Mouse (Mus musculus): ENCODE results near the gene Fam151a.
A peak's percentile ranks its signal among the peaks of the same experiment; 100 is the strongest.
"Not testable (repeated sequence)": the region's sequence is repeated elsewhere in the genome, so short reads cannot be mapped to it uniquely, and the experiment has no call there.

The Fam151a gene

DNA sequence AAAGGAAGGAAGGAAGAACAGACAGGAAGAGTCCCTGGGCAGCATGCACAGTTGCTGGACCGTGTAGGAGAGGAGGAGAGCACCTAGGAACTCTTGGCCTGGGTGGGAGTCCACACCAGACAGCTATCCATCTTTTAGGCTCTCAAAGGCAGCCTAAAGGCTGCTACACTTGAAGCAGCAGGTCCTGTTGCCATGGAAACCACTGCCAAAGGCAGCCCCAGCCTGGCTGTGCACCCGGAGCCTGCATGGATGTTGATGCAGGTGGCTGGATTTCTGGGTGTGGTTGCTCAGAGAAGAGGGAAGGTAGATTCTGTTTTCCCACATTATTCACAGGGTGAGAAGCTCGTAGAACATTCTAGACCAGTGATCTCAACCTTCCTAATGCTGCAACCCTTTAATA lies 43.3 kb downstream of the Fam151a start:
- DNase-seq (ENCODE audit: low spot score in 2 of 2): no peak

DNA sequence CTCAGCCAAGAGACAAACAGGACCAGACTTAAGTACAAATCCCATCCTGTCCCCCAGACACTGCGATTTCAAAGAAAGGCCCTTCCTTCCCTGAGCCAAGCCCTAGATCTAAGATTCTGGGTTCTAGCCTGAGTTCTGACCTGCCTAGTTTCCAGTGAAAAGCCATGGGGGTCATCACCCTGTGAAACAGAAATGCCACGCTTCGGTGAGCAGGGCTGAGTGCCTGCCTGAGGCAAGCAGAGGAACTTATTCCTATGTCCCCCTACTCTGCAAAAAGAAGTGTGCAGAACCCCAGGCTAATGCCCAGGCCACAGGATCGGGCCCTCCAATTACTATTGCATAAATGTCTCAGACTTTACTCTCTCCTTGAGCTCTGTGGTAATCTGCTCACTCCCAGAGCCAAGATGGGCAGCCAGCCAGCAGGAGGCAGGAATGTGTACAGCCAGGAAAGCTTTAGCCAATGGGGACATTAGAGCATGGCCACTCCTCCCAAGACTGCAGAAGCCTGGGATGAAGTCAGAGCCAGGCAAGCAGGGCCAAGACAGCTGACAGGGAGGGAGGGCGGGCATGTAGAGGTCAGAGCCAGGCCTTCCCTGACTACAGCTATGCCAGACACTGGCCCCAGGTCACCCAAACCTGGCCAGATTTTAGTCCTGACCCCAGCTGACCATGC lies 44.6 kb downstream of the Fam151a start:
- DNase-seq (ENCODE audit: low spot score in 2 of 2): peak; percentile 95 to 96

DNA sequence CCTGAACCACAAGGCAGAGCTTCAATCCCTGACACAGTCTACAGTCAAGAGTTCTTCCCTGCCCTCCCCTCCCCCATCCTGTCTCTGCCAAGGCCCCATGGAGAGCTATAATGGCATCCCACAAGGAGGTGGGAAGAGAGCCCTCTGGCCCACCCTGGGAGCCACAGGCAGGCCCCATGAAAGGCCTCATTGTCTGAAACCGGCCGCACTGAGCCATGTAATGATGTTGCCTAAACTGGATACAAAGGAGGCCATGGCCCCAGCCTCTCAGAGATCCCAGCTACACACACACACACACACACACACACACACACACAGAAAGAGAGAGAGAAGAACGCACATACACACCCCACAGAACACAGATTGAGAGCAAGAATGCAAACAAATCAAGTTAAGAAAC lies 46.4 kb downstream of the Fam151a start:
- DNase-seq (ENCODE audit: low spot score in 2 of 2): no peak

DNA sequence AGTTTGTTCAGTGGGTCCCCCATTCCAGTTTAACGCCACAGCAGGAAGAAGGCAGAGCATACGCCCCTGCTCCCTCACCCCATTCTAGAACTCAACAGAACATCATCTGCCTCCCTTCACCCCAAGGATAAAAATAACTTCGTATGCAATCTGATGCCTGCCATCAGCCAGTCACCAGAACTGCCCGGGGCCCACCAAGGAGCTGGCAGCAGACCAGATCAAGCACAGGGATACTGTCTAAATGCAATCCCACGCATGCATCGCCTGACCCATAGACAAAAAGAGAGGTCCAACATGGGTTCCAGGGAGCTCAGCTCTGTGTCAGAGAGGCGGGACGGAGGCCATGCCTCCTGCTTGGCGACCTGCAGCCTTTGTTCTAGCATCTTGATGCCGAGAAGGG lies 49.4 kb downstream of the Fam151a start:
- no peak for DNase-seq (ENCODE audit: low spot score in 2 of 2)

DNA sequence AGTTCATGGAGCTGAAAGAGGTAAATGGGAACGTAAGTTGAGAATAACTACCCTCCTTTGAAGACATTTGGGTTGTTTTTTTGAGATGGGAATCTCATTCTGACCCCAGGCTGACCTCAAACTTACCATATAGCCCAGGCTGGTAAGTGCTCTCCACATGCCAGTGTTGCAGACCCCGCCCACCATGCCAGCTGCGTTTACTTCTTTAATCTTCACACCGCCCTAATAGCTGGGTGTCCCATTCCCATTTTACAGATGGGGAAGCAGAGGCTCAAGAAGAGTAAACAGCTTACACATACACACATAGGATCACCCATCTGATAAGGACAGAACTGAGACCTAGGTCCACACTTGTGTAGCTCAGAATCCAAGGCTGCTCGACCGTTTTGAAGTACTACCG lies 51.1 kb downstream of the Fam151a start:
- DNase-seq (ENCODE audit: low spot score in 2 of 2): no peak

DNA sequence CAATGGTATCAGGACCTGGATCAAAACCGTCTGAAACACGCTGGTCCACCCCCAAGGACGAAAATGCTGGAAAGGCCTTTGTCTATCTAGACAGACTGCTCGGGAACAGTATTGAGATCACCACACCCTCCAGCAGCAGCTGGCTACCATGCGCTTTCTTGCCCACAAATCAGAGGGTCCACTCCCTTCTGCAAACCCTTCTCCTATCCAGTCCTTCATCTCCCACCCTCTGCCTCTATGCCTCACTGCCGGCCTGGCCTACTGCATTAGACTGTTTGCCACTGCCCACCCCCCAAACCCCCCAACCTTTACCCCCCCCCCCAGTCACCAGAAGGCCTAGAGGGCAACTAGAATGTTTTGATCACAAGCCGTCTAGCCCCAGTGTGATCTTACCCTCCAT lies 51.7 kb downstream of the Fam151a start:
- DNase-seq (ENCODE audit: low spot score in 2 of 2): no peak

DNA sequence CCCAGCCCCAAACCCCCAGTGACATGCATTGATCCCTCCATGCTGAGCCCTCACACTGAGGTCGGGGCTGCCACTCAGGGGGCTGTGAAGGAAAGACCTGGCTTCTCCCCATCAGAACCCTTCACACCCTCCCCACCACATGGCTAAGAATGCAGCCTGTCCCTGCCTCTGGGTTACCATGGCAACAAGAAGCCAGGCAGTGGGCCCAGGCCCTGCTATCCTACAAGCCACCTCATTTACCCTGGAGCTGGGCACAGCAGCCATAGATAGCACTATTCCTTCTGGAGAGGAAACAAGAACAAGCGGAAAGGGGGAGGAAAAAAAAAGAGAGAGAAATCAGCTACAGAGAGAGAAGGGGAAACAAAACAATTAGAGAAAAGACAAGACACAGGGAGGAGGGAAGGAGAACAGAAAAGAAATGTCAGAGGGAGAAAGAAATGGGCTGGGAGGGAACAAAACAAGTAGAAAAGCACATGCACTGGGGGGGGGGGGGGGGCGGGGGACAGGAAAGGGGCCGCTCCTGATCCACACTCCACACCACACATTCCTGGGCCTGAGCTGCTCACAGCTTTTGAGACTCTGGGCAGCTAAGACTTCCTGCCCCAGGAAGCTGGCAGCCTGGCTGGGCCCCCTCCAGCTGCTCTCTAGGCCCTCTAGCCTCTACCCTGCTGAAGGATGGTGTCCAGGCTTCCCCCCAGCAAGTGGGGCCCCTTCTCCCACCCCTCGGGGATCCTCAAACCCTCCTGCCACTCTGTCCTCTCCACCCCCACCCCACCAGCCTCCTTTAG lies 52.3 kb downstream of the Fam151a start:
- peak; percentile 29 to 46 for DNase-seq (ENCODE audit: low spot score in 2 of 2)

DNA sequence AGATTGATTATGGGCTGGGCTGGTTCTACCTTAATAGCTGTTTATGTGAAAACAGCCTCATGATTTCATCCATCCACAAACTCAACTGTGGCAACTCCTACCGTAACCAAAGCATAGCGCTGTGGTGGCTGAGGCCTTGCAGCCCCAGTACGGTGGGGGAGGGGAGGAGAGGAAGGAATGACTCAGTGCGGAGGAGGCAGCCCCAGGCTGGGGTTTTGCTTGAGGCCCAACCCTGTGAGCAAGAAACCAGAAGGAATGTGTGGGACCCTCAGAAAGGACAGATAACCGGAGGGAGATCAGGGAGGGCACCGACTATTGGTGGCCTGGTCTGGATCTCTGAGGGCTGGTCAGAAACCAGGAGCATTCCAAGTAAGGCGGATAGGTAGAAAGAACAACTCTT lies 54.1 kb downstream of the Fam151a start:
- peak; percentile 33 to 36 for DNase-seq (ENCODE audit: low spot score in 2 of 2)

DNA sequence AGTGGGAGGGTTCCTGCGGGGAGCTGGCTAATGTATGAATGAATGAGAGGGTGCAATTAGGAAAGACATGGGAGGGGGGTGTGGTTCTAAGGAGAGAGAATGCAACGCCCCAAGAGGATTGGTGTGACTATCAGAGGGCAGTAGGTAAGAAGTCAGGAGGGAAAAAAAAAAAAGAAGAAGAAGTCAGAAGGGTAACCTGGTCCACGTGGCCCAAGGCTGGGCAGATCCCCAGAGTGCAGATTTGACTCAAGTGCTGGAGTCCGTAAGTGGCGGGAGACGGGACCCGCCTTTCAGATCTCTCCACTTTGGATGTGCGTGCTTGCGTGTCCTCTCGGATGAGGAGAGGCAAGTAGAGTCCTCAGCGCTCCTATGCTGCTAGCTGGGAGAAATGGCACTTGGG lies 54.9 kb downstream of the Fam151a start:
- no peak for DNase-seq (ENCODE audit: low spot score in 2 of 2)

DNA sequence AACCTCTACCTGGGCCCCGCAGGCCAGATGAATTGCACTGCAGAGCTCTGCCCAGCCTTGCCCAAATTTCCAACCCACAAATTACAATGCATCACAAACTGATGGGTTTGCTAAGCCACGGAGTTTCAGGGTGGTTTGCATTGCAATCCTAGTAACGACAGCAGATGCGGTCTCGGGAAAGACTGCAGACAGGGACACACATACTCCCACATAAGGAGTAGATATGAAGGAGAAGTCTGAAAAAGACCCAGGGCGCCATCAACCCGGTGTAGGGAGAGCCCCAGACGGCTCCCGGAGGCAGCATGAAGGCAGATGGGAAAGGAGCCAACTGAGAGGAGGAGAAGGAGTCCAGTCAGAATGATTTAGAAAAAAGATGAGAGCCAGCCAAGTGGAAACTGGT lies 56.0 kb downstream of the Fam151a start:
- DNase-seq (ENCODE audit: low spot score in 2 of 2): no peak

DNA sequence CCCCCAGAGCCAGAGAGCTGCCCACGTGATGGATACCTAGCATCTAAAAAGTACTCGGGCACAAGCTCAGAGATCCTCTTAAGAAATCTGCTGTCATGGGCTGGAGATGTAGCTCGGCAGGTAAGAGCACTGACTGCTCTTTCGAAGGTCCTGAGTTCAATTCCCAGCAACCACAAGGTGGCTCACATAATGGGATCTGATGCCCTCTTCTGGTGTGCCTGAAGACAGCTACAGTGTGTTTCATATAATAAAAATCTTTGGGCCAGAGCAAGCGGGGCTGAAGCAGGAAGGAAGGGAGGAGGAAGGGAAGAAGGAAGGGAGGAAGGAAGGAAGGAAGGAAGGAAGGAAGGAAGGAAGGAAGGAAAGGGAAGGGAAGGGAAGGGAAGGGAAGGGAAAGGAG lies 56.5 kb downstream of the Fam151a start:
- DNase-seq (ENCODE audit: low spot score in 2 of 2): not testable (repeated sequence)

DNA sequence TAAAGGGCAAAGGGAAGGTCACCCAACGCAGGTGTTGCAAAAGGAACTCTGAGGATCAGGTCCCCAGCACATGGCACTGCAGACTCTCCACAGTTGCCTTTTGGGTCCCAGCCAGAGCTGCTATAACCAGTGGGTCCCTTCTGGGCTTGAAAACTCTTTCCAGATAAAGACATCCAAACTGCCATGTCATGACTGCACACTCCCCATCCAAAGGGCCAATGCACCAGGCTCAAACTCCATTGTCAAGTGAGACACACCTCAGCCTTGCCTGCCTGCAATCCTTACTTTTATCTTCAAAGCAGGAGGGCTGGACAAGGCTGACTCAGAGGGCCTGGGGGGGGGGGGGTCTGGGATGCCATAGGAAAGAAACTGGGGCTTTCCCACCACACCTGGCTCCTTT lies 57.2 kb downstream of the Fam151a start:
- no peak for DNase-seq (ENCODE audit: low spot score in 2 of 2)

DNA sequence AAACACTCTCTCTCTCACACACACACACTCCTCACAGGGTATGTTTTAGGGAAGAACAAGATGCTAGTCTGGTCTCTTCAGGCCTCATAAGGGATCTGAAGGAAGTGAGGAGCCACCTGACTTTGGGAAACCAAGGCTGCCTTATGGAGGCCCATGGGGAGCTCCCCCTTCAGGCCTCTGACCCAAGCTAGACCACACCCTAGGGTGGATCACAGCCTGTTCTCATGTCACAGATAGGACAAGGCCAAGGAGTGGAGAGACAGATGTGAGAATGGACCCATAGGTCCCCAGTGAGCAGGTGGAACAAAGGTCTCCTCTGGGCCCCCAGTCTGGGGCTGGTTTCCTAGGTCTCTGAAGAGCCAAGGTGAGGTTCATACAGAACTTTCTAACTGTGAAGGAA lies 58.6 kb downstream of the Fam151a start:
- no peak for DNase-seq (ENCODE audit: low spot score in 2 of 2)

DNA sequence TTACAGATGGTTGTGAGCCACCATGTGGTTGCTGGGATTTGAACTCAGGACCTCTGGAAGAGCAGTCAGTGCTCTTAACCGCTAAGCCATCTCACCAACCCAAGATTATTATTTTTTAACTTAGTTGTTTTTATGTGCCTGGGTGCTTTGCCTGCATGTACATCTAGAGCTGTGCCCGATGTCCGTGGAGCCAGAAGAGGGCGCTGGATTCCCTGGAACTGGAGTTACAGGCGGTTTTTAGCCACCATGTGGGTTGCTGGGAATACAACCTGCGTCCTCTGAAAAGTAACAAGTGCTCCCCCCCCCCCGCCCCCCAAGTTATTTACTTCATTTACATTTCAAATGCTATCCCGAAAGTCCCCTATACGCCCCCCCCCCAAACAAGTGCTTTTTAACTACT lies 60.1 kb downstream of the Fam151a start:
- not testable (repeated sequence) for DNase-seq (ENCODE audit: low spot score in 2 of 2)

DNA sequence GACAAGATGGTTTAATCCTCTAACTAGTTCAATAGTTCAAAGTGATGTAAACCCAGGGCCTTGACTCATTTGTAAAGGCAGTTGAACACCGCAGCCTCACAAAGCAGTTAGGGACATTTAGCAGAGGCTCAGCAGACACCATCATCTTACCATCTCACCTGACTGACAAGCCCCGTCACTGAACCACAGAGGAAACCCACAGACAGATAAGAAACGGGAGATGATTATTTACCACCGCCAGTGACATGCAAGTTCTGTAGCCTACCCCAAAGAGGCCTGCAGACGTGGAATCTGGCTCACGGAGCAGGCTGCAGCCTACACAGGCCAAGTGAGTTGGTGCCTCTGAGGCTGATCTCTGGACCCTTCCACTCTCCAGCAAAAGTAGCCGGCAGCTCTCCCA lies 60.6 kb downstream of the Fam151a start:
- DNase-seq (ENCODE audit: low spot score in 2 of 2): no peak

DNA sequence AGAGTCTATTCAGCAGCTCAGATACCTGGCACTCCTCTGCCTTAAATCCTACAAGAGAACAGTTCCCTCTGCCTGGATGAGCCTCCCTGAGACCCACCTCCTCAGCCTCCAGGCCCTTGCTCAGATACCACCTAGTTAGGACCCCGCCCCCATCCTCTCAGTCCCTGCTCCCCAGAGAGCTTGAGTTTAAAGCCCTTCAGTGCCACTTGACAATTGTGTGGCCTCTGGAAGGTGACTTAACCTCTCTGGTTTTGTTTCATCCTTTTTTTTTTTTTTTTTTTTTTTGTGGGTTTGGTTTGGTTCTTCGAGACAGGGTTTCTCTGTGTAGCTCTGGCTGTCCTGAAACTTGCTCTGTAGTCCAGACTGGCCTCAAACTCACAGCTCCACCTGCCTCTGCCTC lies 61.6 kb downstream of the Fam151a start:
- DNase-seq (ENCODE audit: low spot score in 2 of 2): no peak
